Mouse (Mus musculus): ENCODE results near the gene Ackr4. TPM values are rescaled to one million over a fixed set of nuclear protein-coding genes. Genes with fewer than 3 reads are reported as not detected.
A peak's percentile ranks its signal among the peaks of the same experiment; 100 is the strongest.

The Ackr4 gene
- total RNA-seq, 2 experiments from 2014 or later: 4.2 to 4.8 TPM

DNA sequence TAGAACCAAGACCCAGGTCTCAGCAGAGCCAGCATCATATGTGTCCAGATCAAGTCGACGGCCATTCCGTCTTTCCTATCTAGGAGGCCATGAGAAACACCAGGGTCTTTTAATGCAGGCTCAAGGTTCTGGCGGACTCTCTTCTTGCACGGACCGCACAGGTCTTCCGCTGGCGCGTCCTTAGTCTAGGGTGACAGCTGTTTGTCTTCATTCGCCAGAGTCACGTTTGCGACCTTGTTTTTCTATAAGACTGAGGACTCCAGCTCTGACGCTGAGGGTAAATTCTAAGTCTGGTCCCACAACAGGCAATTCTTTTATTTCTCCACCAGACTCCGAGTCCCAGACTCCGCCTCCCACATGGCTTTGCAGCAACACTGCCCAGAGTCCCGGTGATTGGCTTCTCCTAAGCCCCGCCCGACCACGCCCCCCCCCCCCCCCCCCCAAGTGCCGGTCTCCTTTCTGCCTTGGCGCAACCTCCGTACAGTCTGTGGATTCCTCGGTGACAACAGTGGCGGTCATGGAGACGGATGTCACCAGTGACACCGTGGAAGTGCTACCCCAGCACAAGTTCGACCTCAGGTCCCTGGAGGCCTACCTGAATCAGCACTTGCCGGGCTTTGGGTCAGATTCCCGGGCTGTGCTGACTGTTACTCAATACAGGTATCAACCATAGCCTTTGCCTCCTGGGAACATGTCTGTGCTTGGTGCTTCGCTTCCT, 63.3 kb downstream of the Ackr4 start, which contains the start of gene Acad11:
TSS of gene Acad11 (plus strand) at position 134 of the 718 bp plus-strand sequence.
- DNase-seq (ENCODE audit: low spot score): peak; percentile 73
- intact Hi-C loops (cut with DNase I): no loop called here

DNA sequence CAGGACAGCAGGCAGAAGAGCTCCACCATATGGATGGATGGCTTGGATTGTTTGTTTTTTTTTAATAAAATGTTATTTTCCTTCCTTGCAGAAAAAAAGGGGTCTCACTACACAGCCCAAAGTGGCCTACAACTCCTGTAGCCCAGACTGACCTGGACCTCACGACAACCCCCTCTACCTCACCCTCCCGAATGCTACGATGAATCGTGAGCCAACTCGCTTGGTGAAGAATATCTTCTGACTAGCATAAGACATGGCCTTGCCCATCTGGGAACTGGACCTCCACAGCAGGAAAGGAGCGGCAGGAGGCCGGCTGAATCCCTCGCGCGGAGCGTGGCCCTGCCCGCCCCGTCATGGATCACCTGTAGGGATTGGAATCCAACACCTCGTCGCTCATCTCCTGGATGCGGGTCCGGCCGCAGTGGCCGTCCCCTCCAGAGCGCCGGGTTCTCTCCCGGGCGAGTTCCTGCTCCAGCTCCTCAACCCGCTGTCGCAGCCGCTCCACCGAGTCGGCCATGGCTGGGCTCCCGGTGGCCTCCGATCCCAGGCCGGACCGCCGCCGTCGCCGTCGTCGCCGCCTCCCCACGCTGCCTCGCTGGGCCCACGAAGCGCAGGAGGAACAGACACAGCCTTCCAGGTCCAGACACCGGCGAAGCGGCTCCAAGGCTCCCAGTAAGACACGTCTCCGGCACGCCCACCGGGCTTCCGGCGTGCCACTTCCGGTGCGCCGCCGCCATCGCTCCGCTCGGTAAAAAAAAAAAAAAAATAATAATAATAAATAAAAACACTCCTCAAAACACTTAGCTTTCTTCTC, 64.1 kb downstream of the Ackr4 start, which contains the start of gene Uba5:
TSS of gene Uba5 (minus strand) at position 705 of the 814 bp plus-strand sequence.
- intact Hi-C loops (cut with DNase I): no loop called here
- DNase-seq (ENCODE audit: low spot score): peak; percentile 44

DNA sequence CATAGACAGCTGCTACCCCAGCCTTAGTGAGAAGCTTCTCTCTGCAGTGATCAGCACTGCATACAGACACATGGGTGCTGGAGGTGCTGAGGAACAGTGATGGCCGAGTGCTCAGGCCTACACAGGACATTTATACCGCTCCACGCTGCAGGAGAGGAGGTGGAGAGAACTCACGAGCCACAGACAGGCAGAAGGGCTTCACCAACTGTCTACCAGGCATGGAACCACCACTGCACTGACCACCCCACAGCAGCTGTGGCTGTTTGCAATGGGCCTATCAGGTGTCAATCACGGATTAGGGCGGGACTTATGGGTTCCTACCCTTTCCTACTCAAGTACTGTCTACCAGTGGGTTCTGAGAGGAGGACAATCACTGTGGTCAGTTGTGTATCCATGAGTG, 75.7 kb downstream of the Ackr4 start:
- intact Hi-C loops (cut with DNase I): no loop called here
- DNase-seq (ENCODE audit: low spot score): no peak

DNA sequence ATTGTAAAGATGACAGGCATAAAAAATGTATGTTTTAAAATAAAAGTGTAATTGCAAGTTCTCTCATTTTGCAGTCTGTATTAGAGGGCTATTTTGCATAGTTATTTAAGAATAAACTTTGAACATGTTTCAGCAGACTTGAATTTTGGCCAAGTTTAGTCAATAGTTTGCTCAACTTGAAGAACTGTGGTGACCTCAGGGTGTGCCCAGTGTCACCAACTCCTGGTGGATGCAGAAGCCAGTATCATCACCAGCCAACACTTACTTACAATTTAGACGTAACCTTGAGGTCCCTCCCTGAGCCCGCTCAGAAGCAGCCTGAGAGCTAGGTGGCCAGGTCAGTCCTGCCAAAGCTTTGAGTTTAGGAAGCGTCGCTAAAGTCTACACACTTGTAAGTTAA, 83.1 kb downstream of the Ackr4 start:
- DNase-seq (ENCODE audit: low spot score): no peak
- intact Hi-C loops (cut with DNase I): no loop called here

DNA sequence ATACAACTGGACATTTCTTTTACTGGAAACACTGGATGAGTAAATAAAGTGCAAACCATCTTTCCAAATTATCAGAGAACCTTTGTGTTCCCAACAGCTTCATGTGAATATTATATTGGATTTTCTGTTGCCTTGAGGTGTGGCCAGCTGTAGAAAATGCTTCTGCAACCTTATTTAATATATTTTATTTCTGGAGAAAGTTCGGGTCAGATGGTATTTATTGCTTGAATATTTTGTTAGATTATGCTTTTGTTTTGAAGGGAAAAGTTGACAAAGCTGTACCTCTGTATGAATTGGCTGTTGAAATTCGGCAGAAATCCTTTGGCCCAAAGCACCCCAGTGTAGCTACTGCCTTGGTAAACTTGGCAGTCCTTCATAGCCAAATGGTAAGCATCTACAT, 86.4 kb downstream of the Ackr4 start, which contains the start of gene Gm28305:
TSS of gene Gm28305 (plus strand) at position 301 of the 400 bp plus-strand sequence.
- no peak for DNase-seq (ENCODE audit: low spot score)
- intact Hi-C loops (cut with DNase I): no loop called here

DNA sequence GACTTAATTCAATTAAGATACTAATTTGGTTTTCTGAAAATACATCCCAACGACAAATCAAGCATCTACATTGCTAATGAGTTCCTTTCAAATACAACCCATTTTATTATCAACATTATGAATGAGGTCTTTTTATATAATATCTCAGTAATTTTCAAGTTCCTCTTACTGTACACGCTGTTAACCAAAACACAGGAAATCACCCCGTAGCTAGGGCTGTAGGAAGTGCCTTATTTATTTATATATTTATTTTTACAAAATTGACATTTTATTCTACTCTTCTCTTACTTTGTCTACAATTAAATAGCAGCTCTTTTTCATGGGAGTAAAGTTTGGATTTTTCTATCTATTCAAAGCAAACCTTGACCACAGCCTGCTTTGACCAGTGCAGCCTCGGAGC, 87.0 kb downstream of the Ackr4 start:
- intact Hi-C loops (cut with DNase I): no loop called here
- DNase-seq (ENCODE audit: low spot score): no peak

DNA sequence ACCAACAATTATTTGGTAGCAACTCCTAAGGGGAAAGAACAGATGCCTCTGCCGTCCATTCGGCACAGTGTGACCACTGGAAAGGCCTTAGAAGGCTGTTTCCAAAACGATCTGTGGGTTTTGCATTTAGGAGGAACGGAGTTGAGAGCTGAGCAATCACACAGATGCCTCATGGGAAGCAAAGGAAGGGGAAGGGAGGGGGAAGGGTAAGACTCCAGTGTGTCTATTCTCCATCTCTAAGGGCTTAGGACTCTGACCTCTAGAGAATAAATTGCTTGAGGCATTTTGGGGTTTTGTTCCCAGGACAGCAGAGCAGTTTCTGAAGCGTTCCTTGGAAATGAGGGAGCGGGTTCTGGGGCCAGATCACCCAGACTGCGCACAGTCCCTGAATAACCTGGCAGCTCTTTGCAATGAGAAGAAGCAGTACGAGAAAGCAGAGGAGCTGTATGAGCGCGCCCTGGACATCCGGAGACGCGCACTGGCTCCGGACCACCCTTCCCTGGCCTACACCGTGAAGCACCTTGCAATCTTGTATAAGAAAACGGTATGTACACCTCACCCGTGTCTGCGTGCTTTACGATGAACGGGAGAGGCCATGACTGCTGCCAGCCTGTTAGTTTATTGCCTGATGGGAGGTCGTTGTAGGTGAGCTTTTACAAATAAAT, 87.6 kb downstream of the Ackr4 start:
- DNase-seq (ENCODE audit: low spot score): no peak
- intact Hi-C loops (cut with DNase I): no loop called here

DNA sequence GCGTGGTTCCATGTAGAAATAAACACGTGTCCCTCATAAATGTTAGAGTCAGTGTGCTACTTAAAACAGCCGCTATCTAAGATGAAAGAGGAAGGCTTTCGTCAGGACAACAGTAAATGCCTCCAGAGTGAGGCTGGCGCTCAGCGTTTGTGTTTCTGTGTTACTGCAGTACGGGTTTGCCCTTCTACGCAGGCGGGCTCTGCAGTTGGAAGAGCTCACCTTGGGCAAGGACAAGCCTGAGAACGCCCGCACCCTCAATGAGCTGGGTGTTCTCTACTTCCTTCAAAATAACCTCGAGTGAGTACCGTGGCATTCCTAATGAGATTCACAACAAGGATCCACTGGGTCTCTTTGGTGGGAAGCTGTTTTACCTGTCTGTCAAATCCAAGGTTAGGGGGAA, 88.5 kb downstream of the Ackr4 start:
- no peak for DNase-seq (ENCODE audit: low spot score)
- intact Hi-C loops (cut with DNase I): no loop called here

DNA sequence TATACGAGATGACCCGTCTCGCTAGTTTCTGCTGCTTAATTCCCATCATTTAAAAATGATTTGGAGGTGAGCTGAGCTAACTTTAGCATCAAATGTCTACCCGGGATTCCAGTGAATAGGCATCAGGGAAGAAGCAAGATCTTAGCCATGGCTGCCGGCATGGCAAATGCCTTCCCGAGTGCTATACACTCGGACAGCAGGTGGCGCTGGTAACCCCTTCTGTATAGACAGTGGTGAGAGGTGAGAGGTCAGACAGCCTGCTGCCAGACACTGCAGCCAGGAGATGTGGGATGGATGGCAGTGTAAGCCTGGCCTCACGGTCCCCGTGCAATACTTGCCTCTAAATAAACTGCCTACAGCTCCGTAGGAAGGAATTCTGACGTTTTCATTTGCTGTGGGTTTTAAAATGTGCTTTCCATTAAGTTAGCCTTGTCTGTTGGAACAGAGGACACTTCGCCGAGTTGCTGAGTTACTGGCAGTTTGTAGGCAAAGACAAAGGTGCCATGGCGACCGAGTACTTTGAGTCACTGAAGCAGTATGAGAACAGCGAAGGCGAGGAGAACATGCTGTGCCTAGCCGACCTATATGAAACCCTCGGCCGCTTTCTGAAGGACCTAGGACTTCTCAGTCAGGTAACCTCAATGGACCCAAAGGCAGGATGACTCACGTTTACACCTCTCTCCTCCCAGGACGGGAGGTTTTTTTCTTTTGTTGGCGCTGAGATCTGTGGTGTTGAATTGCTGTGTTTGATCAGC, 91.3 kb downstream of the Ackr4 start:
- intact Hi-C loops (cut with DNase I): no loop called here
- peak; percentile 10 for DNase-seq (ENCODE audit: low spot score)

DNA sequence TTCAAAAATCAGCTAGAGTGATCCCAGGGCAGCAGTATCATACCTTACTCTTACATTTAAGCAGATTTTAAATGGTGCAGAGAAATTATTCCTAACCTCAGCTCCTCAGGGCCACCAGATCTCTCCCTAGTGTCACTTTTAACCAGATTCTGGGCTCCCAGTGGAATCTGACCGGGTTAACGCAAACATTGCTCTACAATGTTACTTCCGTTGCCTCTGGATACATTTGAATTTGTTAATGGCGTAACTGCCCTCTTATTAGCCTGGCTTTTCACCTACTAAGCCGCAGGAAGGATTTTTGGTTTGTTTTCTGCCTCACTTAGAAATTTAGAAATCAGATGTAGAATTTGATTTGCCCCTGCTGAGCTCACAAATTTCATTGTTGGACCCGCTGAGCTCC, 92.0 kb downstream of the Ackr4 start:
- intact Hi-C loops (cut with DNase I): no loop called here
- DNase-seq (ENCODE audit: low spot score): no peak

DNA sequence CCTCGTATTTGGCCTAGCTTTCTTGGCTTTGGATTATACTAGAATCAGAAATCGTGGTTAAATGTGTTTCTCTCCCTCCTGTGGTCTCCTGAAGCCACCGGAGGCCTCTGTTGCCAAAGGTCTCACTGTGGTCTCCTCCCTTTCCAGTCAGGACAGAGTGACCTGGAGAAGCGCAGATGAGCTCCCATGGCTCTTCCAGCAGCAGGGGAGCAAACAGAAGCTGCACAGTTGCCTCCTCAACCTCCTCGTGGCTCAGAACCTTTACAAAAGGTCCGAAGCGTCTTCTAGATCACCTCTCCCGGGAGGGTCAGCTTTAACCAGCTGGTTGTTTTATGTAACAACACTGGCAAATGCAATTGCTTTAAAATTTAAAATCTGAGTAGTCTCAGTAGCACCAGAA, 92.5 kb downstream of the Ackr4 start:
- intact Hi-C loops (cut with DNase I): no loop called here
- DNase-seq (ENCODE audit: low spot score): no peak

Other genes starting within 250 kb of the Ackr4 start
- 1 to 10 TPM; 2.1 to 3.5 TPM for gene Nphp3, start 124.4 kb downstream of the Ackr4 start, total RNA-seq (2021)
- gene Gm28305, start 86.3 kb downstream of the Ackr4 start, total RNA-seq (2021): not detected
- gene Uba5, start 63.8 kb downstream of the Ackr4 start, total RNA-seq (2021): 10 to 100 TPM; 15.9 to 16.1 TPM
- 10 to 100 TPM; 77.8 to 88.2 TPM for gene Acad11, start 63.6 kb downstream of the Ackr4 start, total RNA-seq (2021)
- gene Dnajc13, start 136.0 kb upstream of the Ackr4 start, total RNA-seq (2021): 10 to 100 TPM; 34.0 to 36.3 TPM
- not detected for gene Acpp, start 210.8 kb upstream of the Ackr4 start, total RNA-seq (2021)